Mouse (Mus musculus) erythroblast, adult 5-6 weeks (primary cell): ENCODE results near the gene Tpst1. TPM values are rescaled to one million over a fixed set of nuclear protein-coding genes. Genes with fewer than 3 reads are reported as not detected.
A peak's percentile ranks its signal among the peaks of the same experiment; 100 is the strongest.
"Not testable (repeated sequence)": the region's sequence is repeated elsewhere in the genome, so short reads cannot be mapped to it uniquely, and the experiment has no call there.

ENCODE experiments used
- ATAC-seq: replicated peaks from 2 replicates; pipeline ENCODE4 v1.8.0; 2016; ENCODE audit warnings: moderate number of reproducible peaks, mild to moderate bottlenecking, moderate TSS enrichment, inconsistent platforms; ENCODE audit not compliant: poor library complexity, low FRiP score, severe bottlenecking
- total RNA-seq, 2 experiments: library from RNA; stranded (forward) in 1 of 2; stranded (reverse) in 1 of 2; fragments of 150-400 nt in 1 of 2; fragments of 200-764, 138-1000 nt in 1 of 2; gene quantifications; 2 replicates each; pipeline versions ENCODE4 v1.2.3 to v1.2.4; 2015 to 2017; ENCODE audit warnings: low replicate concordance in 2 of 2

Tpst1 gene
- total RNA-seq (2015; ENCODE audit: low replicate concordance): 7.9 and 14.4 TPM in 2 replicates
- 2.1 and 3.5 TPM in 2 replicates for total RNA-seq (2017; ENCODE audit: low replicate concordance)

DNA sequence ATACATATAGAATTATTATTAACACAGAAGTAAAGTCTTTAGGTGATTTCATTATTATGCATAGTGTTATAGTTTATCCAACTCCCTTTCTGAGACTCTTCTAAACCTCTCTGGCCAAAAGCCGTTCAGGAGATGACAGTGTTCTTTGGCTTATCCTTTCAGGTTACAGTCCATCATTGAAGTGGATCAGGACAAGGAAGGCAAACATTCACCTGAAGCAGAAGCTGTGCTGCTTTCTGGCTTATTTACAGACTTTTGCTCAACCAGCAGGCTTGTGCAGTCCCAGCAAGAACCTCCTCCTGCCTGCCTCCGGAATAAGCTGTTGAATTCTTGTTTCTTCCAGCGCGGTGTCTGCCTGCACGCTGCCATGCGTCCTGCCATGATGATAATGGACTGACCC lies at the start of gene Tpst1:
Gene Tpst1, plus strand, starts transcription at position 301 of the 400 bp plus-strand sequence.
- ATAC-seq: no peak

DNA sequence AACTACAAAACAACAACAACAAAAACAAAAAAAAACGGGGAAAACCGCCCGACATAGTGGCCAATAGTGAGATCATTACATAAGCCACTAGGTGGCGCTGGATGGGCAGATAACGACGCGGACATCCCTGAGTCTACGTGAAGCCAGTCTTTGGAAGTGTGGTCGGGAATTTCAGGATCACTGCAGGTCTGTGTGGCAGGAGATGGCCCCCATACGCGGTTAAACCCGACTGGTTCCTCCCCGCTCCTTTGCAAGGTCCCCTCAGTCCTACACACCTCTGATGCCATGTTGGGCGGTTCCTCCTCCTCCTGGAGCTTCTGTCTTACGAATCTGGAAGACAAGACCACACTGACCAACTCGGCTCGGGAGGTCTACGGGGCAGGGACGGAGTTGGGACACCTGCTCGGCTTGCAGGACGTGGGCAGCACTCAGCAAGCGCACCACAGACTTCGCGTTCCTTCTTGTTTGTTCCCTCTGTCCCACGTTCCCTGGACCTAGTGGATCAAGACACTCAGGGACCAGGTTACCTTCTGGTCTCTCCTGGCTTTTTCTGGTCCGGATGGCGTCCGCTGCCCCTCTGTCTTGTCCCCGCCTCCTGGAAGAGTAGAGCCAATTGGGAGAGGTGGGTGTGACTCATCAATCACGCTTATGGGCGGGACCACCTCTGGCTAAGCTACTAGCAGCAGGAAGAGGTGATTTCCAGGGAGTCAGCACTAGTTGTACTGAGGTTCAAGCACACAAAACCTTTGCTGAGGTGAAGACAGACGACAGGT lies 49.2 kb upstream of the Tpst1 start:
- peak; percentile 90 for ATAC-seq

DNA sequence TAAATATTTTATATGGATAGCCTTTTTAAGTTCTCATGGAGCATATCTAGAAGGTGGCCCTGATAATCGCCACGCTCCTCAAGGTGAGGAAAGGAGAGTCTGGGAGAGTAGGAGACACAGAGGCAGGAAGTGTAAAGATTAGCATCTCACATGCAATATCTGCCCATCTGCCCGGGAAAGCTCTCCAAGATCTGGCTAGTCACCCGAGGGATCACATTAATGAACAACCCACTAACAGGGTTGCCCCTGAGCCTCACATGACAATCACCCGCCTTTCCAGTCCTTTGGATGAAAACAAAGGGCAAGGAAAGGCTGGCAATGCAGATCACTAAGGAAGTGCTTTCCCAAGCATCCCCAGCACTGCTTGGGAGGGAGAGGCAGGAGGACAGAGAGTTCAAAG lies 46.0 kb upstream of the Tpst1 start:
- no peak for ATAC-seq

DNA sequence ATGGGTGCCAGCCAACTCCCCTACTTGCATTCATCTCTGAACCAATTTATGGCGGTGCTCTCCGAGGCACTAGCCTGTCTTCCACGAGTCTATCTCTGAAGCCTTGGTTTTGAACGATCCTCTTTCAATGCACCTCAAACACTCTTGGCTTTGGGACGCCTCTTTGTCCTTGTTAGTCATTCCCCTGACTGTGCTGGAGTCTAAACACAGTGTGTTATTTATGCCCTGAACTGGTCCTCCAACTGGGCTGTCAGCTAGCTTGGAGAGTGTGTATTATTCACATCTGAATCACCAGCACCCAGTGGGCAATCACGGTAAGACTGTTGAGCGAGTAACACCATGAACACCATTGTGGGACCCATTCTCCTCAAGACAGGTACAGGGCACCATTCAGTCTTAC lies 45.4 kb upstream of the Tpst1 start:
- ATAC-seq: no peak

DNA sequence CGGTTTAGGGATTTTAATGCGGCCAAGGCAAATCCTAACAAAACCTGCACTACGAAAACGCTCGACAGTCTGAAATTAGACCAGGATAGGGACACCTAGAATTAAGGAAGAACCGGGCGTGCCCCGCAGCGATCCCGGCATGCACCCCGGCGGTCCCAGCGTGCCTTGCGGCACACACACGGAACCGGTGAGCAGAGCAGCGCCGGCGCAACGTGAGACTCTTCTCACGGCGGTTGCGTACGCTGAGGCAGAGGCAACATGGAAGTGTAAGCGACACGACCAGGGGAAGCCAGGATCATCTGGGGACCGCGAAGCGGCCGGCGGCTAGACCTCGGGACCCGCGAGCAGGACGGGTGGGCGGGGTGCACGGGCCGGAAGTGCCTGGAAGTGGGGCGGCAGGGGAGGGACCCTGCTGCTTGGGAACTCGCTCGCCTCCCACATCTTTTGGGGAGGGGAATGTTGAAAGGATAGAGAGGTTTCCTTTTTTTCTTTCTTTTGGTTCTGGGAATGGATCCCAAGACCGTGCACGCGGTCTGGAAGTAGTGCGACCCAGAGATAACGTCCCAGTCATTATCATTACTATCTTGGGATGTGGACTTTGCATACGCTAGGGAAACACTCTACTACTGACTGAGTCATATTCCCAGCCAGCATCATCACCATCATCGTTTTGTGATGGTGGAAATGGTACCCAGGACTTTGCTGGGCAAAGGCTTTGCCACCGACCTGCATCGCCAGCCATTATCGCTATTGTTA lies 43.8 kb upstream of the Tpst1 start, which contains the start of the genes Asl and Crcp:
Gene Asl, minus strand, starts transcription at position 106 of the 756 bp plus-strand sequence.
Gene Crcp, plus strand, starts transcription at position 149 of the 756 bp plus-strand sequence.
- peak; percentile 92 for ATAC-seq

DNA sequence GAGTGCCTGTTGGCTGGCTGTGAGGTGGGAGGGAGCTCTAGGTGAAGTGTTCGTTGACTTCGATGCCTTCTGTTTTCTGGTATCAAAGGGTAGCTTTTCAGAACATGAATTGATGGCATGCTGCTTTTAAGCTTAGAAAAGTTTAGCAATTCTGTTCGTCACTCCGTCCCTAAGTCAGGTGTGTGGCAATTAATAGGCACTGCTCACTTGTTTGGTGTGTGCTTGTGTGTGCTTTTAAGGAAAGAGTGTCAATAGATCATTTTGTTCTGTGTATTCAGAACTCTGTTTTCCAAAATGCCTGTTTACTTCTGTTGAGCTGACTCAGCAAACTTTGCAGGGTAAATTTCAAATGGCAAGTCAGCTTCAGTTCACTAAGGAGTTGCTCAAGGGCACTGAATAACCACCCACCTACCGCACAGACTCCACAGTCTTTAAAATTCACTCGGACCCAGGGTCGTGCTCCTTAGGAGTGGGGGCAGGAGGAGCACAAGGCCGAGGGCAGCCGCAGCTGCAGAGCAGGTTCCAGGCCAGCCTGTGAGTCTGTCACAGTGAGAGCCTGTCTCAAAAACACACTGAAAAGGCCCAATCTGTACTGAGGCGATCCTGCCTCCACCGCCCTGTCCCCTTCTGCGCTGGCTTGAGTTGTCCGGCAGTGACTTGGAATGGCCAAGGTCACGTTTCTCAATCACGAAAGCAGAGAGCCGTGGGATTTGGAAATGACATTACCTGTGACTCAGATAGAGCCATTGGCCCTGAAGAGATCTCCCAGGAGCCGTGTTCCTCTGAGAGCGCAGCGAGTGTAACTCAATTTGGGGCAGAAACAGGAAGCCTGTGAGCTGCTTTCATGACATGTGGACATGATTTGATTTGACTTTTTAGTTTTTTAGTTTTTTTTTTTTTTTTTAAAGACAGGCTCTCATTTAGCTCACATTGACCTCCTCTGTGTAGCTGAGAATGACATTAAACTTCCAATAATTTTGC lies 41.4 kb upstream of the Tpst1 start:
- no peak for ATAC-seq

DNA sequence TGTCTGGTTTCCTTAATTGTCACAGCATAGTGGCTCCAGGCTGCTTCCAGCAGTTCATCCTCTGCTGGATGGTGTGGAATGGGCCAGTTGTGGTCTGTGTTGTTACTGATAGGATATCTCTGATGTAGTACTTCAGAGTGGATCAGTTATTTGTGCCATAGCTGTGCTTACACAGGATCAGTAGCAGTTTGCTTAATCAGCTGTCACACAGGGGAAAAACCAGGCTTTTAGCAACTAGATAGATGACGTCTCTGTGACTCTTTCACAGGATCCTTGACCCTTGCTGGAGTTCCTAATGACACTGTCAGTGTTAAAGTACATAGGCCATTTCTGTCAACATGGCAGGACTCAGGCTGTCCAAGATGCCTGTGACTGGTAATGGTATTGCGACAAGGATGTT lies 39.3 kb upstream of the Tpst1 start:
- no peak for ATAC-seq

DNA sequence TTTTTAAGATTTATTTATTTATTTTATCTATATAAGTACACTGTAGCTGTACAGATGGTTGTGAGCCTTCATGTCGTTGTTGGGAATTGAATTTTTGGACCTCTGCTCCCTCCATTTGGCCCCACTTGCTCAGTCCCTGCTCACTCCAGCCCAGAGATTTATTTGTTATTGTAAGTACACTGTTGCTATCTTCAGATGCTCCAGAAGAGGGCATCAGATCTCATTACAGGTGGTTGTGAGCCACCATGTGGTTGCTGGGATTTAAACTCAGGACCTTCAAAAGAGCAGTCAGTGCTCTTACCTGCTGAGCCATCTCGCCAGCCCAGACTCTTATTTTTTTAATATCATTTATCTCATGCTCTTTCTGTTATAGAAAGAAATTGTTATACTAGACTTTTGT lies 36.8 kb upstream of the Tpst1 start:
- ATAC-seq: not testable (repeated sequence)

DNA sequence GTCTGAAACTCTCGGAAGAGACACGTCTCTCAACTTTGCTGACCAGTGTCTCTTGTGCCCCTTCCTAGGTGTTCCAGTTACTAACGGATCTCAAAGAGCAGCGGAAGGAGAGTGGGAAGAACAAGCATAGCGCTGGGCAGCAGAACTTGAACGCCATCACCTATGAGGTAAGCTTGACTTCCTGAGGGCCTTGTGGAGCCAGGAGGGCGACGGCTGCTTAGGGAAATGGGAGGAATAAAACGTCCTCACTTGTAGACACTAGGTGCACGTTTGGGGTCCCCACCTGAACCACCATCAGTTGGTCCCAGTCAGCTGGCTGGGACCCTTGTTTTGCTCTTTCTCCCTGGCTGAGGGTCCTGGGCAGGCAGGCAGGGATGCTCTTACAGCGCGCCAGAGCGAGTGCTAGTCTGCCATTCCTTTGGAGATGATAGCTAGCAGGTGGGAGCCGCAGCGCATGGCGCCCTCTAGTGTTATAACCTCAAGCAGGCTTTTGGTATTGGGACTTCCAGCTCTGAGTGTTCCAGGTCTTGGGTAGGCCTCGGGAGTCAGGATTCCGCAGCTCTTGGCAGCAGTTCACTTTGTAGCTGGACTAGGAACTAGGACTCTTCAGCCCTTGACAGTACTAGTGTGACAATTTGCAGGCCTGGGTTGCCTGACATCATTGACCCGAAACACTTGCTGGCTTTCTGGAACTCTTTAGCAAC lies 35.2 kb upstream of the Tpst1 start:
- peak; percentile 79 for ATAC-seq

DNA sequence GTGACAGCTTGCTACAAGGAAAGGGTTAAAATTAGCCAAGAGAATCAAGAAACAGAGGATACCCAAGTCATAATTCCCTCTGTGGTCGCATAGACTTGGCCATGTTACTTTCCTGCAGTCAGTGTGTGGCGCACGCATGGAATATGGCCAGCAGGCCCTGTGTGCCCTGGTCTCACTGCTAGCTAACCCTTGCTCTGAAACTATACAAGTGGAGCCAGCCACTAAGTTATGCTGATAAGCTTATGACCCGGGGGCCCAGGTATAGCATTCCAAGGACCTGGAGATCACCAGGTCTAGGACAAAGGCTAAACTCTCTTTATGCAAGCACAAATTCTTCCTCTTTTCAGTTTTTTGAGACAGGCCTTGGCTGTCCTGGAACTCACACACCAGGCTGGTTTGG lies 32.3 kb upstream of the Tpst1 start:
- ATAC-seq: no peak

DNA sequence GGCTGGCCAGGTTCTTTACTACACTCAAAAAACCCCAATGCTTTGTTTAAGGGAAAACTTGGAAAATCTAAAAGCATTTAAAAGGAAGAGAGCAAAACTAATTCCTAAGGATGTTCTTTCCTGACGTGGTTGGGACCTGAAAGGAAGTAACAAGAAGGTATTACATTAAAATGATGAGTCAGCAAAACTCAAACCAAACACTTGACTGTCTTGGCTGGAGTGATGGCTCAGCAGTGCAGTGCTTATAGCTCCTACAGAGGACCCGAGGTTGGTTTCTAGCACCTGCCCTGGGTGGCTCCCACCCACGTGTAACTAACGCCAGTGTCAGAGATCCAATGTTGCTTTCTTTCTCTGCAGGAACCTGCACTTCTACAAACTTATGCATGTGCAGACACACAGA lies 31.9 kb upstream of the Tpst1 start:
- ATAC-seq: no peak

DNA sequence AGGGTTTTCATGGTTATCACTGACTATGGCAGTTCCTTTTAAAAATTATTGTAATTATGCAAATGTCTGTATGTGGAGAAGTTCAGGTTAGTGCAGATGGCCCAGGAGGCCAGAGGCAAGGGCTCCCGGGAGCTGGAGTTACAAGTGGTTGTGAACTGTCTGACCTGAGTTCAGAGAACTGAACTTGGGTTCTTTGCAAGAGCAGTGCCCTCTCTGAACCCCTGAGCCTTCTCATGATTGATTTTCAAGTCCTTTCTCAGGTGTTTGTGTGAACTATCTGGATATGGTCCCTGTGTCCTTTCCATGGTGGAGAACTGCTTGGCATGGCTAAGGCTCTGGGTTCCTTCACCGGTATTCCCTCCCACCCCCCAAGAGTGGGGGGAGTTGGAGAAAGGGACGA lies 29.4 kb upstream of the Tpst1 start:
- no peak for ATAC-seq

DNA sequence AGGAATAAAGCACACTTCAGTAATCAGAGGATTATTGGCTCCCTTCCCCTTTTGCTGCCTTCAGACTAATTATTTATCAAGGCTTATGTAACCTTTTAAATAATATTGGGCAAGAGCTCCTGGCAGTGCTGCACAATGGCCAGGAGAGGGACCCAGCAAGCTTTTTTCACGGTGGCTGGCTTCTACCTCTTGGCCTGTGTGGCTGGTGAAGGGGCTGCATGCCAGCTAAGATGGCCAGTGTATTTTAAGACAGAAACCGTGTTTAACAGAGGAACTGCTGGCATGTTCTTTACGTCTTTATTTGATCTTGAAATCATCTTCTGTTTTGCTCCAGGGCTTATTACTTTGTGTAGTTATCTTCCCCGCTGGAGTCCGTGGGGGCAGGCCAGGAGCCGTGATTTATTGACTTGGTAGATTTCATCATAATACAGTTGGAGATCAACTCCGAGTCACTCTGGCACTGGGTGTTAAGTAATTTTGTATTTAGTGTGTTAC lies 28.9 kb upstream of the Tpst1 start:
- ATAC-seq: no peak

DNA sequence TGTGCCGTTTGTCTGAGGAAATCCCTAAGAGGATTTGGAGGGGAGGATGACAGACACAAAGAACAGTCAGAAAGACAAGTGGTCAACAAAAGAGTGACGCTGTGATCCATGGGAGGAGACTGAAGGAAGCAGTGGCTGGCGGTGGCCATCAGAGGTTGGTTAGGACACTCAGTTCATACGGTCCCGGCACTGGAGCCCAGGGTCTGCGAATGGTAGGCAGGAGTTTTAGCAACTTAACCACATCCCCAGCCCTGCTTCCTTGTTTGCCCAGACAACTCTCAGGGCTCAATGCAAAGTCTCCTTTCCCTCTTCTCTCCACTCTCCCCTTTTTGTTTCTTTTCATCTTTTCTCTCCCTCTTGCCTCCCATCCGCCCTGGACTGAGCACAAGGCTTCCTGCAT lies 27.0 kb upstream of the Tpst1 start:
- ATAC-seq: no peak

DNA sequence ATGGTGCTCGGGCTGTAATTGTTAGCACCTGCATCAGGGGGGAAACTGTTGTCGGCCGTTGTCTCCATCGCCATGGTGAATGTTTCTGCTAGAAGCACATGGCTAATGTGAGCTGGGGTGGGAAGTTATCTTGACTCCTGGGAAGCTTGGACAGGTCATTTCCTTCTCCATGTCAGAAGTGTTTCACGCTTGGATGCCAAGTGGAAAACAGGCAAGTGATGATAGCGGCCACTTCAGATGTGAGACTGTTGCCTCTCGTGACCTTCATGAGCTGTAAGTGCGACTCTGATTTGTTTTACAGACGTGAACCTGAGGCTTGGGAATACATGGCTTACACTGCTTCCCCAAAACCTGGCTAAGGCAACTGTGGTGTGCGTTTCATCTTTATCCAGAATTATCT lies 26.5 kb upstream of the Tpst1 start:
- no peak for ATAC-seq

DNA sequence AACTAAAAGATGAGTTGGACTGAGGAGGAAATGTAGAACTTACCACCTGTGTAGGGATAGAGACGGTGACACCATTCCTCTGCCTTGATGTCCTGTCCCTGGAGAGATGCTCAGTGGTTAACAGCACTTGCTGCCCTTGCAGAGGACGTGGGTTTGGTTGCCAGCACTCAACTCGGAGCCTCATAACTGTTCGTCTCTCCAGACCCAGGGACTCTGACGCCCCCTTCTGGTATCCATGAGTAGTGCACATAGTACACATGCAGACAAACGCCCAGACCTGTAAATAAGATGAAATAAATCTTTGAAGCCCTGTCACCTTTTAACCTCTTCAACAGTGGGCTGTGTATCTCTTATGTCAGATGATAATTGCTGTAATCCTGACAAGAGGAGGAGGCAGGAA lies 26.1 kb upstream of the Tpst1 start:
- no peak; the same call in 1 of the 2 replicates for ATAC-seq

DNA sequence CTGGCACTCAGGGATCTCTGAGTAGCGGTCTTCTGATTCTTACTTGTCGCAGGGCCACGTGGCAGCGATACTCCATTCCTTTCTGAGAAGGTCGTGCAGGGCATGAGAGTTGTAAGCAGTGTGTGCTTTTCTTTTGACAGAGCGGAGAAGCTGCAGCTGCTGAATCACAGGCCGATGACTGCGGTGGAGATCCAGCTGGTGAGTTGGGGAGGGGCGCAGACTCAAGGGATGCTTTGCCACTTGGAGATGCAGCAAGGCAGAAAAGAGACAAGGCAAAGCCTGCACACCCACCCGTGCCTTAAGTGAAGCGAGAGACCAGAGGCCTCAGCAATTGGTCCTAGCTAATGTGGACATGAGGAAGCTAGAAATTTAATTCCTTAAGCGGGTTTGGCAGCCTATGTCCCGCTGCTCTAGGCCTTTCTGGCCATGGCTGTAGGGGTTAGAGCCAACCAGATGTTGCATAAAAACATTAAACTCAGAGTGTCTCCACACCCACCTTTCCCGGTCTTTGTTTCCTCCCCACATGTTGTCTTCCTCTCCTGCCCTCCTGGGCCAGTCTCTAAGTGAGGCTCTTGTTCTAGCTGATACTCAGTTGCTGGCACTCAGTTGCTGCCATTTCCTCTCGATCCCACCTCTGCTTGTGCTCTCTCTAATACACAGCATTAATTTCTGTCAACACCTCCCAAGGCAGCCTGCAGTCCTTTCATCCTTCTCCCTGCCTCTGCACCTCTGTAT lies 24.2 kb upstream of the Tpst1 start:
- no peak for ATAC-seq

DNA sequence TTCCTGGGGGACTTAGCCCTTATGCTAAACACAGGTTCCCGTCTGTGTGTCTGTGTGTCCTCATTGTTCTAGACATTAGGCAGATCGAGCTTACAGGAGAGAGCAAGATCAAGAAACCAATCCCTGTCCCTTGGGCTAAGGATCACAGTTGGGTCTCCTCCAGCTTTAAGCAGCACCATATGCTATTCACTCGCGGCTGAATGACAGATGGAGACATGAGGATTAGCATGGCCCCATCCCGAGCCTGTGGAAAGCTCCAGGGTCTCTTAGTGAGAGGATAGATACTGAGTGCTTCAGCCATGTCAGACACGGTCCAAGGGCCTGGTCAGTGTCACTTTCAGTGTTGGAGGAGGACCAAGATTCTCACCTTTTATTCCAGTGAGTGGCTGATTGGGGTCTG lies 22.7 kb upstream of the Tpst1 start:
- no peak for ATAC-seq
